Mouse (Mus musculus) embryonic facial prominence, embryonic 15.5 days (tissue): ENCODE measurements at regions not wholly inside any gene's neighbourhood (a gene's known extent, or its start where the extent isn't known, plus 50 kb on each side); places are given as distances from the start of the nearest gene placed in this dataset.
A peak's percentile ranks its signal among the peaks of the same experiment; 100 is the strongest.

Source experiments
- ATAC-seq: fragments of 200-750 bp; cut with Nextera tagmentation; 2 replicates; pipeline ENCODE4 v1.8.0; 2017; ENCODE audit warnings: low read depth, moderate TSS enrichment; ENCODE audit not compliant: insufficient number of reproducible peaks, low FRiP score, low TSS enrichment
- H3K27ac ChIP-seq: fragments of 300-500 bp; sonication (generic); replicated peaks from 2 replicates; pipeline ENCODE4 v1.5.1; 2015; ENCODE audit warnings: mild to moderate bottlenecking, inconsistent platforms
- H3K27me3 ChIP-seq: fragments of 300-500 bp; sonication (generic); 2 replicates; pipeline ENCODE4 v1.6.1; 2015; ENCODE audit warnings: inconsistent platforms
- H3K36me3 ChIP-seq: fragments of 300-500 bp; sonication (generic); 2 replicates; pipeline ENCODE4 v1.6.1; 2015; ENCODE audit warnings: mild to moderate bottlenecking, inconsistent platforms
- H3K4me1 ChIP-seq: fragments of 300-500 bp; sonication (generic); 2 replicates; pipeline ENCODE4 v1.6.1; 2015; ENCODE audit warnings: inconsistent platforms
- H3K4me2 ChIP-seq: fragments of 300-500 bp; sonication (generic); replicated peaks from 2 replicates; pipeline ENCODE4 v1.6.1; 2015; ENCODE audit warnings: mild to moderate bottlenecking, inconsistent platforms
- H3K4me3 ChIP-seq: fragments of 300-500 bp; sonication (generic); replicated peaks from 2 replicates; pipeline ENCODE4 v1.5.1; 2015; ENCODE audit warnings: mild to moderate bottlenecking, inconsistent platforms
- H3K9ac ChIP-seq: fragments of 300-500 bp; sonication (generic); 2 replicates; pipeline ENCODE4 v1.6.1; 2015; ENCODE audit warnings: inconsistent platforms
- H3K9me3 ChIP-seq: fragments of 300-500 bp; sonication (generic); replicated peaks from 2 replicates; pipeline ENCODE4 v1.6.1; 2016; ENCODE audit warnings: inconsistent platforms
- WGBS: fragments of 180-500 bp; shearing (Covaris S2); methylation state at CpG from one replicate; pipeline ENCODE4 v1.1.7; 2015; 5-methylcytosine and 5-hydroxymethylcytosine counted together

DNA sequence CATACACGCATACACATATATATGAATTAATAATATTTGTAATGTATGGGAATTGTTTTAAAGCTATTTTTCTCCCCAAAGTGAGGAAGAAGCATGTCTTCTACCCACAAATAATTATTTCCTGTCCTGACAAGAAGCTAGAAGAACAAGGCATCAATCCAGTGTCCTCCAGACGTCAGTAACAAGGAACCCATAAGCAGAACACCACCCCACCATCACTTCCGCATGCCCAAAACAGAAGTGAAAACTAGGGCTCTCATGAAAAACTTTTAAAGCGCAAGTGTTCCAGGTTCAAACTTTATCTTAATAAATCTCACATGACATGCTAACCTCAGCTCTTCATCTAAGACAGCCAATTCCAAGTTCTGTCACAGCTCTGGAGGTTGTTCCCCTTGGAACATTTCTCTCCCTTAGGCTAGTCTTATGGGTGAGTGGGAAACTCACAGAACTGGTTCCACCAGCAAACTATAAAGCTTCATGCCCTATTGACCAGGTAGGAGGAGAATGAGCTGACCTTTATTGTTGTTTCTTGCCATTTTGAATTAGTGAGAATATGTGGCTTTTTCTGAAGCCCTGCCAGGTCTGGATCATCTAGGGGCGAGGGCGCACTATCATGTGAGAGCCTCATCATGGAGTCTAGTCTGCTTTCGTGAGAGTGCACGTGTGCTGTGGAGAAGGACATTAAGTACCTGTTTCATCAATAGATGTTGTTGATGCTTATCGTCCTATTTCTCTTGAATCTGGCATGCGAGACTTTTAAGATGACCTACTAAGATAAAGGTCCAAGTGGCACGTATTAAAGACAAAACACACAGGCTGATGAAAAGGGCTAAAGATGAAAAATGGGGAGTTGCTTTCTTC lies 155.1 kb downstream of the Nrip1 start:
- Histone ChIP-seq H3K4me1 (no peaks in the 10 kb centered on the region; the same call in 1 of the 2 replicates), H3K4me3 (no peak overlapping the region), H3K36me3 (no peaks in the 10 kb centered on the region), H3K4me2 (no peak overlapping the region), H3K27me3 (no peaks in the 10 kb centered on the region), H3K27ac (no peak overlapping the region), H3K9me3 (no peaks in the 10 kb centered on the region), H3K9ac (no peak overlapping the region)
- WGBS = 77% methylated on average over 11 of the region's 11 CpGs
- ATAC-seq = no peak

GRCm38 (mm10) chr16:76216184-76216583 lies 157.4 kb downstream of the Nrip1 start:
- Histone ChIP-seq H3K9me3 (no peaks in the 10 kb centered on the region), H3K4me3 (no peak overlapping the region), H3K36me3 (no peaks in the 10 kb centered on the region), H3K27me3 (no peaks in the 10 kb centered on the region), H3K9ac (no peak overlapping the region), H3K27ac (no peak overlapping the region), H3K4me2 (0 out of 2 replicates have a peak overlapping the region, but pooled peaks have one; percentile 12), H3K4me1 (no peaks in the 10 kb centered on the region; the same call in 1 of the 2 replicates)
- WGBS = 23% methylated on average over 8 of the region's 9 CpGs
- no peak for ATAC-seq

GRCm38 (mm10) chr16:76215558-76215957 lies 158.1 kb downstream of the Nrip1 start:
- Histone ChIP-seq H3K36me3 (no peaks in the 10 kb centered on the region), H3K27me3 (no peaks in the 10 kb centered on the region), H3K4me3 (no peak overlapping the region), H3K4me1 (no peaks in the 10 kb centered on the region; the same call in 1 of the 2 replicates), H3K9me3 (no peaks in the 10 kb centered on the region), H3K4me2 (no peak overlapping the region), H3K9ac (no peak overlapping the region), H3K27ac (0 out of 2 replicates have a peak overlapping the region, but pooled peaks have one; percentile 28)
- ATAC-seq = no peak
- WGBS = 52% methylated on average over 5 of the region's 5 CpGs

DNA sequence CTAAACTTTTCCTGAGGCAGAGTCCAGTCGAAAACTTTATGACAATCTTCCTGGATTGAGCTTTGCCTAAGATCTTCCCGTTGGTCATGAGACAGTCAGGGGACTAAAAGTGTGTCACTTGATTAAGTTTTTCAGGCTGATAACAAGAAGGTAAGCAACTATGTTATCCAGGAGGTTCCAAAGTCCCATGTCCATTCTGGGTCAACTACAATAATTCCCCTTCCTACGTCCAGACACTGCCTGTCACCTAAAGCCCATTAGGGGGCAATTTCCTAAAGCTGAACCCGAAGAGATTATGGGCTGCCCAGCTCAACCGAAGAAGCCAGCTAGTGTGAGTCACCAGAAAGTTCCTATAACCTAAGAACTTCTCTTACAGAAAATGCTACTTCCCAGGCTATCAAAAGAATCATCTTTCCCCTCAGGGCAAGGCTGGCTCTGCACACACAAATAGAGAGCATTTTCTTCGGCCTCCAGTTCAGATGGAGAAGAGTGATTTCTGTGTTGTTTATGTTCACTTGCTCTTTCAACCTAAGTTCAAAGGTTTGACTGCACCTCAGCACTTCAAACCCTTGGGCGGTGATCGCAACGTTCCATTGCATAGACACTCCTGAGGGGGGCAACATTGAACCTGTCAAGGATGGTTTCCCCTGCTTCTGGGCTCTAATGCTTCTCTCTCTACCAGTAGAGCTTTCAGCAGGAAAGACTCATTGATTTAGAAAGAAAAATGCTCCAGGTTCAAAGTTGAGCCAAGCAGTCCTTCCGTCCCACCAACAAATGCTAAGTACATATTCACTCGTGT lies 171.7 kb downstream of the Nrip1 start:
- H3K36me3 ChIP-seq = no peaks in the 10 kb centered on the region
- no peak overlapping the region for H3K4me3 ChIP-seq
- no peak overlapping the region for H3K9ac ChIP-seq
- no peak for ATAC-seq
- H3K27ac ChIP-seq = 0 out of 2 replicates have a peak overlapping the region, but pooled peaks have one; percentile 11
- no peaks in the 10 kb centered on the region for H3K4me1 ChIP-seq
- no peak overlapping the region for H3K4me2 ChIP-seq
- H3K9me3 ChIP-seq = no peaks in the 10 kb centered on the region
- 37% methylated on average over 11 of the region's 11 CpGs for WGBS
- H3K27me3 ChIP-seq = no peaks in the 10 kb centered on the region

DNA sequence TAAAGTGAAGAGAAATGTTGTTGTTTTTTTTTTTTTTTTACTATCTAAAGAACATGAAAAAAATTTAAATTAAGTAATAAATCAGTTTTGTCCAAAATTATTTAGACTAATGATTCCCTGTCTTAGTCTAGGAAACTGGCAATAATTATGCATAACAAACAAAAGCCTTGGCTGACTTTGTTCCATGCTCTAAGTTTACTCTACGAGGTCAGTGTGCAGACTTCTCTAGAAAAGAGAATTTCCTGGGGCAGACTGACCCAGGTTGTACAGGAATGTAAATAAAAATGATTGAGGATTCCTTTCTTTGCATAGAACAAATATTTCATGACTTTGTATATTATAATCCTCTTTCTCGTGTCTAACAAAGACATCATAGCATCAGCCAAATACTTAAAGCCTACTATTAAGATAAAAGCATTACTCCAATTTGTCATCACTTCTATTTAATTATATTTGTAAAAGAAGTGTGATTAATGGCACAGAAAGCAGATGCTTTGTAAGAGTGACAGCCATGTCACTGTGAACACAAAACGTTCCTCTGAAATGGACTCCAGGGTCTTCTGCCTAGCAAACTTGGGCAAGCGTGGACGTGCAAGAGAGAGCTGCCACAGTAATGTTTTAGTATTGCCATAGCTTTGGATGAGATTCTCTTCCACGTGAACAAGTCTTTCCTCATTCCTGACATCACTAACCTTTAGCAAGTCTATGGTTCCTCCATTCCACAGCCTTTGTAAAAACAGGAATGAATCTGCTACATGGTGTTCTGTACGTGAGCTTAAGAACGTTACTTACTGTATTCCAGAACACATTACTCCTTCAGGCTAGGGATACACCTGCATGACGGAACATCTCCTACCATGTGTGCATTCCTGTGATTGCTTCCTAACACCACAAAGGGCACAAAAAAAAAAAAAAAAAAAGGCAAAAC lies 172.6 kb downstream of the Nrip1 start:
- Histone ChIP-seq H3K27ac (no peak overlapping the region), H3K4me1 (no peaks in the 10 kb centered on the region), H3K9ac (no peak overlapping the region), H3K4me3 (no peak overlapping the region), H3K27me3 (no peaks in the 10 kb centered on the region), H3K4me2 (no peak overlapping the region), H3K36me3 (no peaks in the 10 kb centered on the region), H3K9me3 (no peaks in the 10 kb centered on the region)
- ATAC-seq = no peak
- 61% methylated on average over 9 of the region's 9 CpGs for WGBS

DNA sequence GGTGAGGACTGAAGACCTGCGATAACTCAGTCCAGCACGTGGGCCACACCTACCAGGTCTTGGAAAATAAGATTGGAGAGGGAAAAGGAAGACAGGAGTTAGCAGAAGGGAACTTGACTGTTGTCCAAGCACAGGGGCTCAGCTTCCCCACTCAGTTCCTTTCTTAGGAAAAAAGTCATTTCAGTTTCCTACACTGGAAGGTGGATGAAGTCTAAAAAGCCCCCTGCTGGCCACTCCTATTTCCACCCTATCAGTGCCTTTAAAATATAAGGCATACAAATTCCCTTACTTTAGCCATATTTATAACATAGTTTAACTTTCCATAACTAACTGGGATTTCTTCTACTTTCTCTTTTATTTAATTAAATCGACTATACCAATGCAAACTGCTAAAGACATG lies 173.4 kb downstream of the Nrip1 start:
- Histone ChIP-seq H3K27me3 (no peaks in the 10 kb centered on the region), H3K27ac (no peak overlapping the region), H3K4me1 (no peaks in the 10 kb centered on the region), H3K4me2 (no peak overlapping the region), H3K36me3 (no peaks in the 10 kb centered on the region), H3K9me3 (no peaks in the 10 kb centered on the region), H3K9ac (no peak overlapping the region), H3K4me3 (no peak overlapping the region)
- WGBS = 71% methylated on average over 3 of the region's 3 CpGs
- no peak for ATAC-seq

DNA sequence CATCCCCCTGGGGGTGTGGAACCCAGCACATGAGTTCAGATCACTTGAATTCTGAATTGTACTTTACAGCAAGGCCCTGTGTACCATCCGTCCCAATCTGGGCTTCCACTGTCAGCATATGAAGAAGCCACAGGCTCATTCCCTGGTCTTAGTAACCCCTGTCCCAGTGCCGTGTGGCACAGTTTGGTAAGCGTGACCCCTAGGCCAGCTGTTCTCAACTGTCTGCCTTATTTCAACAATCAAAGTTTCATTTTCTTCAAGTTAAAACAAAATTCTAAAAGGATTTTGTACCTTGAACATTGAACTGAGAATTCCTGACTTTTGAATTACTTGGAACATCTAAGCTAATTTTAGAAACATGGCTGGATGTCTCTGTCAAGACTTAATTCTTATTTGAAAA lies 174.6 kb downstream of the Nrip1 start:
- no peak overlapping the region for H3K9ac ChIP-seq
- 71% methylated on average over 3 of the region's 3 CpGs for WGBS
- H3K36me3 ChIP-seq = no peaks in the 10 kb centered on the region
- no peak overlapping the region for H3K27ac ChIP-seq
- H3K9me3 ChIP-seq = no peaks in the 10 kb centered on the region
- H3K4me3 ChIP-seq = no peak overlapping the region
- H3K4me2 ChIP-seq = no peak overlapping the region
- no peaks in the 10 kb centered on the region for H3K4me1 ChIP-seq
- no peaks in the 10 kb centered on the region for H3K27me3 ChIP-seq
- ATAC-seq = no peak

GRCm38 (mm10) chr16:76194291-76194690 lies 172.2 kb upstream of the Samsn1 start:
- WGBS = 69% methylated on average over 2 of the region's 2 CpGs
- H3K4me2 ChIP-seq = no peak overlapping the region
- H3K36me3 ChIP-seq = no peaks in the 10 kb centered on the region
- H3K27me3 ChIP-seq = no peaks in the 10 kb centered on the region
- H3K9me3 ChIP-seq = no peaks in the 10 kb centered on the region
- no peak overlapping the region for H3K4me3 ChIP-seq
- H3K27ac ChIP-seq = no peak overlapping the region
- no peak overlapping the region for H3K9ac ChIP-seq
- no peaks in the 10 kb centered on the region for H3K4me1 ChIP-seq
- ATAC-seq = no peak

DNA sequence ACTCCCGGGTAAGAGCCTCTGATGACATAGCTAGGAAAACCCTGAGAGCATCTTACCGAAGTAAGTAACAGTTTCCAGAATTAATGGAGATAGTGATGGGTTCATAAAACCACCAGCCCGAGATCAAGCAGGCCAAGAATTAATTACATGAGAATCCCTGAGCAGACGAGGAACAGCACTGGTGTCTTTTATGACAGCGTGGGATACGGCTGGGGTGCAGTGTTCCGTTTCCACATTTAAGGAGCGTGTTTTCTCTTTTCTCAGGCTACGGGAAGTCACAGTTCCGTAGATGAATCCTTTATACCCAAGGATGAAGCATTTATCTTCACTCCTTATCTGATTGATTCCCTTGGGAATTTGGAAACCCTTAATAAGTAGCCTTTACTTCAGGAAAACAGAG lies 169.1 kb upstream of the Samsn1 start:
- WGBS = 91% methylated on average over 10 of the region's 10 CpGs
- H3K27me3 ChIP-seq = no peaks in the 10 kb centered on the region

DNA sequence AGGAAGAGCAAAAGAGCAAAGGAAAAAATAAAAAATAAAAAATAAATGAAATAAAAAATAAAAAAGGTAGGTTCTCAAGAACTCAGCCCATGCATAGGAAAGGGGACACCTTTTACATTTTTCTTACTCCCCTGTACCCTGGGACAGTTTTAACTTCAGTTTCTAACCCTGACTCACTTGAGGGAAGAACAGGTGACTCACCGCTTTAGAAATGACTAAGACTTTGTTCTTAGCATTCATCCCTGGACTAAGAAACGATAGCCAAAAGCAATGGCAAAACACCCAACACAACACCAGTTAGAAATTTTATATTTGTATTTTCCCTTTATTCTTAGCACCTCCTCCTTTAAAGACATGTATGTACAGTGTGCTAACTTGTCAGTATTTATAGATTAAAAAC lies 161.5 kb upstream of the Samsn1 start:
- H3K4me2 ChIP-seq = no peak overlapping the region
- no peaks in the 10 kb centered on the region for H3K4me1 ChIP-seq
- no peak overlapping the region for H3K4me3 ChIP-seq
- no peak for ATAC-seq
- no peak overlapping the region for H3K27ac ChIP-seq
- no peaks in the 10 kb centered on the region for H3K27me3 ChIP-seq
- H3K9ac ChIP-seq = no peak overlapping the region
- WGBS = 49% methylated on average over 2 of the region's 2 CpGs
- no peaks in the 10 kb centered on the region for H3K36me3 ChIP-seq
- H3K9me3 ChIP-seq = no peaks in the 10 kb centered on the region

More for the DNA sequence above, 169.1 kb upstream of the Samsn1 start:
- Histone ChIP-seq H3K4me2 (no peak overlapping the region), H3K27ac (no peak overlapping the region), H3K4me1 (no peaks in the 10 kb centered on the region), H3K9ac (no peak overlapping the region), H3K9me3 (no peaks in the 10 kb centered on the region), H3K4me3 (no peak overlapping the region), H3K36me3 (no peaks in the 10 kb centered on the region)
- no peak for ATAC-seq

DNA sequence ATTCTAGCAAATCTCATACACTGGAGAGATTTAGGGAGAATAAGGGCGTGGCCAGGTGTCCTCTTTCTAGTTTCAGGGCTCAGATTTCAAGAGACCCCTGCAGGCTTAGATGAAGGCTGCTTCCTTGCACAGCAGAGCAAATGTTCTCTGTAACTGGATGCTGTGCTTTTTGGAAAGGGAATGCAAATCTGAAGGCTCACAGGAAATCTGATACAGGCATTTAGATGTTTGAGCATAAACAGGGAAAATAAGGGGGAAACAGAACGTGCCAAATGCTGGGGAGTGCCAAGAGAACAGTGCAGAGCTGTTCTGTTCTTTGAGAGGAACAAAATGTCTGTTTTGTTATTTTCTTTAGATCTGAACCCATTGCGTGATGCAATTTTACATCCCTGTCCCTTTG lies 161.0 kb upstream of the Samsn1 start:
- Histone ChIP-seq H3K4me3 (no peak overlapping the region), H3K9me3 (no peaks in the 10 kb centered on the region), H3K4me2 (no peak overlapping the region), H3K27me3 (no peaks in the 10 kb centered on the region), H3K4me1 (no peaks in the 10 kb centered on the region), H3K27ac (no peak overlapping the region), H3K36me3 (no peaks in the 10 kb centered on the region), H3K9ac (no peak overlapping the region)
- ATAC-seq = peak; percentile 43; the same call in 1 of the 2 replicates
- 6% methylated on average over 3 of the region's 3 CpGs for WGBS
